Mouse (Mus musculus) common myeloid progenitor, adult 5-6 weeks (primary cell): ENCODE data around the gene Pmm1. TPM values are rescaled to one million over a fixed set of nuclear protein-coding genes. Genes with fewer than 3 reads are reported as not detected.
"Not testable (repeated sequence)": the region's sequence is repeated elsewhere in the genome, so short reads cannot be mapped to it uniquely, and the experiment has no call there.

ENCODE experiments used
- ATAC-seq: replicated peaks from 2 replicates; pipeline ENCODE4 v1.8.0; 2016; ENCODE audit warnings: low read depth, mild to moderate bottlenecking, moderate TSS enrichment, inconsistent platforms; ENCODE audit not compliant: poor library complexity, severe bottlenecking
- total RNA-seq: library from RNA; stranded (forward); fragments of 200-1000, 187-1606 nt; gene quantifications from 2 replicates; pipeline ENCODE4 v1.2.3, GENCODE M21; 2017

The Pmm1 gene
- total RNA-seq, 1 experiment from 2014 or later, result 15.1 TPM

GRCm38 (mm10) chr15:81933986-81934385 is 26.7 kb downstream of the Pmm1 start:
- peak; percentile 34; the same call in 1 of the 2 replicates for ATAC-seq

GRCm38 (mm10) chr15:81932951-81933470 is 27.7 kb downstream of the Pmm1 start:
- peak; percentile 54 for ATAC-seq

- ATAC-seq, result peak; percentile 17
Measured at GRCm38 (mm10) chr15:81928277-81928676, 32.5 kb downstream of the Pmm1 start.

GRCm38 (mm10) chr15:81927741-81928140 is 33.0 kb downstream of the Pmm1 start:
- ATAC-seq, result 0 out of 2 replicates have a peak, but pooled peaks have one; percentile 10

GRCm38 (mm10) chr15:81926446-81926822 is 34.3 kb downstream of the Pmm1 start:
- no peak for ATAC-seq

GRCm38 (mm10) chr15:81925760-81926445 is 34.8 kb downstream of the Pmm1 start, which contains the start of gene Polr3h:
Gene Polr3h (minus strand): TSS chr15:81926240.
- peak; percentile 82 for ATAC-seq

GRCm38 (mm10) chr15:81924933-81925332 is 35.8 kb downstream of the Pmm1 start:
- ATAC-seq, result no peak

- ATAC-seq, result no peak
Measured at GRCm38 (mm10) chr15:81921255-81921654, 39.5 kb downstream of the Pmm1 start.

GRCm38 (mm10) chr15:81920546-81921217 is 40.0 kb downstream of the Pmm1 start:
- ATAC-seq, result no peak

- no peak for ATAC-seq
Measured at GRCm38 (mm10) chr15:81919062-81919461, 41.7 kb downstream of the Pmm1 start.

GRCm38 (mm10) chr15:81917621-81918463 is 42.9 kb downstream of the Pmm1 start:
- peak; percentile 54; the same call in 1 of the 2 replicates for ATAC-seq

- ATAC-seq, result no peak
Measured at GRCm38 (mm10) chr15:81917201-81917600, 43.5 kb downstream of the Pmm1 start.

GRCm38 (mm10) chr15:81915663-81916062 is 45.1 kb downstream of the Pmm1 start:
- ATAC-seq, result no peak

GRCm38 (mm10) chr15:81914668-81915067 is 46.1 kb downstream of the Pmm1 start:
- peak; percentile 71 for ATAC-seq

GRCm38 (mm10) chr15:81912498-81912897 is 48.2 kb downstream of the Pmm1 start:
- no peak for ATAC-seq

- ATAC-seq, result not testable (repeated sequence)
Measured at GRCm38 (mm10) chr15:81908767-81909166, 52.0 kb downstream of the Pmm1 start.

- no peak for ATAC-seq
Measured at GRCm38 (mm10) chr15:81907953-81908352, 52.8 kb downstream of the Pmm1 start.

- ATAC-seq, result peak; percentile 65
Measured at GRCm38 (mm10) chr15:81904939-81905338, 55.8 kb downstream of the Pmm1 start.
